In genomic region chr6:143261289-143261665, GRCm38 (mm10) we compare ENCODE assay signal across 12 mouse cellular contexts.
DNase-seq lines count a peak whose midpoint lies in the region; ATAC-seq and TF ChIP-seq lines count a peak whose summit lies in the region.
"Had no signal": no experiment of that assay in that cellular context is flagged by ENCODE, and none has a peak within 500 bp of the region (broad histone marks: within the 10 kb centered on the region; RNA-seq: fewer than 3 reads in every experiment).

No protein-coding gene starts in this region.

- TF ChIP-seq CTCF in left cerebral cortex, adult 2 months (IDR thresholded peaks at IDR 0.05) = no peak

- DNase-seq in embryo, embryonic 10.5 days (ENCODE audit: low spot score) = peak; percentile 30
- no peak for DNase-seq in adrenal gland, adult (ENCODE audit: inconsistent age in 2 of 2, low spot score in 1 of 2)
- DNase-seq in left cerebral cortex, adult 2 months (ENCODE audit: extremely low spot score in 1 of 2, low spot score in 2 of 2) = no peak
- DNase-seq in frontal cortex, adult 2 months (ENCODE audit: extremely low spot score in 1 of 2, low spot score in 1 of 2) = no peak
- DNase-seq: cerebellum, adult 8-10 months; kidney, postnatal 36 days; liver, postnatal 0 days had no signal

- H3K27ac ChIP-seq in forebrain, embryonic 12.5 days = peak overlapping the region; percentile 42; the same call in 1 of the 2 replicates
- no peak overlapping the region; the same call in 1 of the 2 replicates for H3K27ac ChIP-seq in hindbrain, embryonic 15.5 days (replicated peaks)
- no peak overlapping the region for H3K27ac ChIP-seq in neural tube, embryonic 13.5 days (replicated peaks)
- no peak overlapping the region for H3K27ac ChIP-seq in left cerebral cortex, adult 2 months
- H3K27ac ChIP-seq: embryonic facial prominence, embryonic 15.5 days had no signal

- no peak overlapping the region for H3K9ac ChIP-seq in forebrain, embryonic 12.5 days
- H3K9ac ChIP-seq in hindbrain, embryonic 15.5 days = no peak overlapping the region
- H3K9ac ChIP-seq in neural tube, embryonic 13.5 days = no peak overlapping the region
- H3K9ac ChIP-seq: embryonic facial prominence, embryonic 15.5 days; liver, postnatal 0 days had no signal

- no peak overlapping the region for H3K4me3 ChIP-seq in forebrain, embryonic 12.5 days (replicated peaks)
- H3K4me3 ChIP-seq in hindbrain, embryonic 15.5 days = no peak overlapping the region
- H3K4me3 ChIP-seq in neural tube, embryonic 13.5 days = no peak overlapping the region
- no peak overlapping the region for H3K4me3 ChIP-seq in left cerebral cortex, adult 2 months
- H3K4me3 ChIP-seq: embryonic facial prominence, embryonic 15.5 days had no signal

- ATAC-seq in forebrain, embryonic 12.5 days (ENCODE audit: low FRiP score) = peak; percentile 49; the same call in 1 of the 2 replicates
- peak; percentile 13; the same call in 1 of the 2 replicates for ATAC-seq in hindbrain, embryonic 15.5 days (ENCODE audit: low FRiP score, low read depth)
- no peak for ATAC-seq in neural tube, embryonic 13.5 days (ENCODE audit: low read depth)
- ATAC-seq: liver, postnatal 0 days had no signal

- H3K4me1 ChIP-seq in forebrain, embryonic 12.5 days = peaks cover 35% of the 10 kb centered on the region
- H3K4me1 ChIP-seq in hindbrain, embryonic 15.5 days (replicated peaks) = peaks cover 32% of the 10 kb centered on the region
- peaks cover 46% of the 10 kb centered on the region for H3K4me1 ChIP-seq in neural tube, embryonic 13.5 days (replicated peaks)
- H3K4me1 ChIP-seq: embryonic facial prominence, embryonic 15.5 days had no signal

- intact Hi-C loops in left cerebral cortex, adult 2 months (cut with DNase I) = no loop called here

- no peaks in the 10 kb centered on the region for H3K9me3 ChIP-seq in forebrain, embryonic 12.5 days
- H3K9me3 ChIP-seq in hindbrain, embryonic 15.5 days = no peaks in the 10 kb centered on the region
- H3K9me3 ChIP-seq in neural tube, embryonic 13.5 days = no peaks in the 10 kb centered on the region
- H3K9me3 ChIP-seq: embryonic facial prominence, embryonic 15.5 days had no signal

- H3K4me2 ChIP-seq in forebrain, embryonic 12.5 days = peak overlapping the region; percentile 50; the same call in 1 of the 2 replicates
- H3K4me2 ChIP-seq in hindbrain, embryonic 15.5 days = no peak overlapping the region
- H3K4me2 ChIP-seq in neural tube, embryonic 13.5 days = 0 out of 2 replicates have a peak overlapping the region, but pooled peaks have one; percentile 49
- H3K4me2 ChIP-seq: embryonic facial prominence, embryonic 15.5 days; heart, embryonic 11.5 days had no signal

- peaks cover 33% of the 10 kb centered on the region for H3K27me3 ChIP-seq in forebrain, embryonic 12.5 days
- H3K27me3 ChIP-seq in hindbrain, embryonic 15.5 days = no peaks in the 10 kb centered on the region
- H3K27me3 ChIP-seq in neural tube, embryonic 13.5 days = peaks cover 29% of the 10 kb centered on the region

- WGBS in forebrain, embryonic 12.5 days = 19% methylated on average over 8 of the region's 8 CpGs
- WGBS in hindbrain, embryonic 15.5 days = 30% methylated on average over 8 of the region's 8 CpGs
- WGBS in neural tube, embryonic 13.5 days = 31% methylated on average over 8 of the region's 8 CpGs

- H3K36me3 ChIP-seq in forebrain, embryonic 12.5 days (replicated peaks) = no peaks in the 10 kb centered on the region
- no peaks in the 10 kb centered on the region for H3K36me3 ChIP-seq in hindbrain, embryonic 15.5 days
- no peaks in the 10 kb centered on the region for H3K36me3 ChIP-seq in neural tube, embryonic 13.5 days
- H3K36me3 ChIP-seq: embryonic facial prominence, embryonic 15.5 days had no signal
